Mouse (Mus musculus) neural tube, embryonic 11.5 days (tissue): Measurements from ENCODE around the gene Nrm. TPM values are rescaled to one million over a fixed set of nuclear protein-coding genes. Genes with fewer than 3 reads are reported as not detected.

Source experiments
- ATAC-seq: fragments of 200-750 bp; cut with Nextera tagmentation; 2 replicates; pipeline ENCODE4 v1.8.0; 2017; ENCODE audit warnings: moderate number of reproducible peaks, mild to moderate bottlenecking, moderate TSS enrichment, moderate library complexity; ENCODE audit not compliant: insufficient read depth, low FRiP score, low TSS enrichment
- DNase-seq: peaks from one replicate; pipeline ENCODE4 v3.0.0-alpha.2; 2015; ENCODE audit warnings: low spot score
- H3K27ac ChIP-seq: fragments of 300-500 bp; sonication (generic); 2 replicates; pipeline ENCODE4 v1.5.1; 2014; ENCODE audit warnings: low read depth, mild to moderate bottlenecking, low read length
- H3K27me3 ChIP-seq: fragments of 300-500 bp; sonication (generic); 2 replicates; pipeline ENCODE4 v1.6.1; 2014; ENCODE audit warnings: mild to moderate bottlenecking, low read length, mixed read lengths; ENCODE audit not compliant: control insufficient read depth, insufficient read depth
- H3K36me3 ChIP-seq: fragments of 300-500 bp; sonication (generic); 2 replicates; pipeline ENCODE4 v1.6.1; 2014; ENCODE audit warnings: mild to moderate bottlenecking, low read length, moderate library complexity, mixed read lengths; ENCODE audit not compliant: control insufficient read depth, insufficient read depth
- H3K4me1 ChIP-seq: fragments of 300-500 bp; sonication (generic); 2 replicates; pipeline ENCODE4 v1.6.1; 2014; ENCODE audit warnings: low read length, mixed read lengths; ENCODE audit not compliant: control insufficient read depth, insufficient read depth
- H3K4me2 ChIP-seq: fragments of 300-500 bp; sonication (generic); 2 replicates; pipeline ENCODE4 v1.6.1; 2014; ENCODE audit warnings: low read depth, mild to moderate bottlenecking, moderate library complexity
- H3K4me3 ChIP-seq: fragments of 300-500 bp; sonication (generic); 2 replicates; pipeline ENCODE4 v1.5.1; 2014; ENCODE audit warnings: low read depth, low read length
- H3K9ac ChIP-seq: fragments of 300-500 bp; sonication (generic); 2 replicates; pipeline ENCODE4 v1.6.1; 2014; ENCODE audit warnings: mild to moderate bottlenecking, low read length
- H3K9me3 ChIP-seq: fragments of 300-500 bp; sonication (generic); 2 replicates; pipeline ENCODE4 v1.6.1; 2016; ENCODE audit warnings: low read length; ENCODE audit not compliant: control insufficient read depth
- WGBS: fragments of 180-500 bp; shearing (Covaris S2); extraction: QIAGEN DNeasy Blood & Tissue Kit; methylation state at CpG from one replicate; pipeline ENCODE4 v1.1.7; 2014; 5-methylcytosine and 5-hydroxymethylcytosine counted together
- polyA plus RNA-seq: library from polyadenylated mRNA; unstranded; fragments of >200 nt; fragmentation: Nextera tagmentation; extraction: Ambion mirVana; gene quantifications from 2 replicates; pipeline ENCODE4 v1.2.1, GENCODE M21; 2014

Nrm gene
- polyA plus RNA-seq, 1 experiment from 2014 or later: 50.3 TPM

DNA sequence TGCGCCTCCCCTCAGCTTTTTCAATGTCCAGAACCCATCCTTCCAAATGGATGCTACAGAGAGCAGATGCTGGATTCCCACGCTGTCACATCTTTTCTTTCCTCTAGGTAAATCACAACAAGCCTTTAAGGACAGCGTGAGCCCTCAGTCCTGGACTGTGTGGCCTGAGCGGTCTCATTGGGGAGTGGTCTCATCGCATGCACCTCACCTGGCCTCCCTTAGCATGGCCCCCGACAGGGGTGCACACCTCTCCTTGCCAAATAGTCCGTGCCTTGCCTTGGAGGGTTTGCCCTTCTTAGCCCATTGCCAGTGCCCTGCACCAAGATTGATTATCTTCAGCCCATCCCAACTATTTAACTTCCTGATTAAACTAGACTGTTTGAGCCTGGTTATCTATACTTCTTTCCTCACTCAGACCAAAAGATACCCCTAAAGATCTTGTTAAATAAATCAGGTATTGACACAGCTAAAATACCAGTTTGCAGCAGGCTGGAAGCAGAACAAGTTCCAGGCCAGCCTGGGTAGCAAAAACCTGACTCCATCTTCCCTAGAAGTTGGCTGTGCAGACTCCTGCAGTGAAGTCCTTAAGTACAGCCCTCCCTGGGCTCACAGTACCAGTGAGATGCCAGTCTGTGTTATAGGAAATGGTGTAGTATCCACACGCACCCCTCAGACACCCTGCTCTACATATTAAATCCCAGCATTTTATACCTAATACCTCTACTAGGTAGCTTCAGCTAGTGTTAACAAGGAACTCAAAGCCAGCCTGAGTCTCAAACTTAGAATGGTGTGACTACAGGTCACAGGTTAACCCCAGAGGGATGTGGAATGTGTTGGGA, 28.5 kb upstream of the Nrm start:
- H3K27me3 ChIP-seq: no peaks in the 10 kb centered on the region
- H3K4me2 ChIP-seq: no peak overlapping the region
- no peak overlapping the region for H3K4me3 ChIP-seq
- no peak overlapping the region for H3K27ac ChIP-seq
- DNase-seq: no peak
- WGBS: 72% methylated on average over 8 of the region's 8 CpGs
- peaks cover 26% of the 10 kb centered on the region for H3K36me3 ChIP-seq
- peaks cover 18% of the 10 kb centered on the region for H3K4me1 ChIP-seq
- no peak overlapping the region for H3K9ac ChIP-seq
- ATAC-seq: no peak
- H3K9me3 ChIP-seq: no peaks in the 10 kb centered on the region

- ATAC-seq (no peak), DNase-seq (no peak)
- no peak overlapping the region for H3K4me3 ChIP-seq
- H3K9ac ChIP-seq: no peak overlapping the region
- peaks cover 18% of the 10 kb centered on the region for H3K4me1 ChIP-seq
- no peaks in the 10 kb centered on the region for H3K9me3 ChIP-seq
- peaks cover 26% of the 10 kb centered on the region for H3K36me3 ChIP-seq
- H3K4me2 ChIP-seq: no peak overlapping the region
- no peak overlapping the region for H3K27ac ChIP-seq
- WGBS: 26% methylated on average over 5 of the region's 5 CpGs
- no peaks in the 10 kb centered on the region for H3K27me3 ChIP-seq
Observed at GRCm38 (mm10) chr17:35833239-35833751, 27.8 kb upstream of the Nrm start.

- DNase-seq (no peak), ATAC-seq (no peak)
- Histone ChIP-seq H3K27ac (no peak overlapping the region), H3K36me3 (peaks cover 26% of the 10 kb centered on the region), H3K27me3 (no peaks in the 10 kb centered on the region), H3K4me2 (peak overlapping the region; percentile 17; the same call in 1 of the 2 replicates), H3K4me3 (no peak overlapping the region), H3K9ac (no peak overlapping the region), H3K4me1 (peaks cover 18% of the 10 kb centered on the region), H3K9me3 (no peaks in the 10 kb centered on the region)
- 59% methylated on average over 5 of the region's 5 CpGs for WGBS
Observed at GRCm38 (mm10) chr17:35833894-35834293, 27.2 kb upstream of the Nrm start.

- no peak for ATAC-seq
- Histone ChIP-seq H3K4me1 (peaks cover 17% of the 10 kb centered on the region), H3K27me3 (no peaks in the 10 kb centered on the region), H3K36me3 (peaks cover 26% of the 10 kb centered on the region), H3K4me3 (peak overlapping the region; percentile 76), H3K4me2 (peak overlapping the region; percentile 88), H3K9me3 (no peaks in the 10 kb centered on the region), H3K27ac (no peak overlapping the region), H3K9ac (peak overlapping the region; percentile 95; the same call in 1 of the 2 replicates)
- 82% methylated on average over 26 of the region's 26 CpGs for WGBS
- DNase-seq: no peak
Observed at GRCm38 (mm10) chr17:35834696-35835422, 26.3 kb upstream of the Nrm start.

GRCm38 (mm10) chr17:35835424-35836140, 25.5 kb upstream of the Nrm start:
- Histone ChIP-seq H3K27me3 (no peaks in the 10 kb centered on the region), H3K4me3 (peak overlapping the region; percentile 76), H3K4me1 (peaks cover 14% of the 10 kb centered on the region), H3K9me3 (no peaks in the 10 kb centered on the region), H3K27ac (no peak overlapping the region), H3K36me3 (peaks cover 26% of the 10 kb centered on the region), H3K4me2 (peak overlapping the region; percentile 88), H3K9ac (peak overlapping the region; percentile 95)
- ATAC-seq: no peak
- WGBS: 84% methylated on average over 26 of the region's 26 CpGs
- no peak for DNase-seq

- no peak for ATAC-seq
Observed at GRCm38 (mm10) chr17:35836178-35836965, 24.7 kb upstream of the Nrm start.

DNA sequence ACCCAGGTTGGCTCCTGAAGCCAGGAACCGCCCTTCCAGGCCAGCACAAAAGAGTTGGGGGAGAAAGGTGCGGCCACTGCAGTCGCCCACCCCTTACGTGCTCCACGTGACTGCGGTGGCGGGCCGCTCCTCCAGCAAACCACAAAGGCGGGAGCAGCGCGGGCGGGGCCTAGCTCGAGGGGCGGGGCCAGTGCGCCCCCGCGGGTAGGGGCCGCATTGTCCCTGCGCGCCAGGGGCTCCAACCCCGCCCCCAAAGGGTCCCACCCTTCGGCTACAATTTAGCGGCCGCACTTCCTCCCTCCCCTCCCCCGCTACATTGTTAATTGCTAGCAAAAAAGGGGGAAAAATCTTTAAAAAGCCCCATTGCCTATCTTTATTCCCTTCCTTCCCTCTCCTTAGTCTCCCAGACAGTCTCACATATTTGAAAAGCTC, 24.1 kb upstream of the Nrm start:
- Histone ChIP-seq H3K9me3 (no peaks in the 10 kb centered on the region), H3K4me1 (peaks cover 16% of the 10 kb centered on the region), H3K27me3 (no peaks in the 10 kb centered on the region), H3K9ac (peak overlapping the region; percentile 95), H3K27ac (peak overlapping the region; percentile 93), H3K4me3 (peak overlapping the region; percentile 76), H3K4me2 (peak overlapping the region; percentile 88), H3K36me3 (peaks cover 23% of the 10 kb centered on the region)
- 0% methylated on average over 24 of the region's 25 CpGs for WGBS
- ATAC-seq: peak; percentile 24
- DNase-seq: peak; percentile 95

More at GRCm38 (mm10) chr17:35836178-35836965, 24.7 kb upstream of the Nrm start:
- peak overlapping the region; percentile 76 for H3K4me3 ChIP-seq
- peak; percentile 86 for DNase-seq
- H3K4me2 ChIP-seq: peak overlapping the region; percentile 88
- peaks cover 14% of the 10 kb centered on the region for H3K4me1 ChIP-seq
- peak overlapping the region; percentile 95 for H3K9ac ChIP-seq
- no peaks in the 10 kb centered on the region for H3K9me3 ChIP-seq
- H3K27ac ChIP-seq: peak overlapping the region; percentile 93
- H3K27me3 ChIP-seq: no peaks in the 10 kb centered on the region
- WGBS: 9% methylated on average over 24 of the region's 24 CpGs
- peaks cover 26% of the 10 kb centered on the region for H3K36me3 ChIP-seq

DNA sequence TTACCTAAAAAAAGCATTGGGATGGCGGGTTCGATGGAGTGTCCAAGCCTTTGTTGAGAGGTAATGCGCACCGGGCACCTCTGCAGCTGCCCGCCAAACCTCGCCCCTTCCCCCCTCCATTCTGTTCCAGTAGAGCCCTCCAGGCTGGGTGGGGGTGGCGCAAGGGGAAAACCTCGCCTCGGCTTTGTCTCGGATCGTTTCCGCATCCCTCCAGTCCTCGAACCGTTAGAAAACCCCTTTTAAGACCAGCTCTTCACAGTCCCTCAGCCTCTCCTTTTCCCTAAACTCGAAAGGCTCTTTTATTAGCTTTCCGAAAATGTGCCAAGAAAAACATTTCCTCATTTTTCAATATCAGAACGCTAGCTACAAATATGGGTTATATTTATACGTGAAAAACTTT, 23.6 kb upstream of the Nrm start:
- peak; percentile 77 for DNase-seq
- Histone ChIP-seq H3K27ac (peak overlapping the region; percentile 93), H3K4me2 (peak overlapping the region; percentile 88), H3K4me3 (peak overlapping the region; percentile 76), H3K9me3 (no peaks in the 10 kb centered on the region), H3K9ac (peak overlapping the region; percentile 95), H3K4me1 (peaks cover 18% of the 10 kb centered on the region), H3K27me3 (no peaks in the 10 kb centered on the region), H3K36me3 (peaks cover 23% of the 10 kb centered on the region)
- peak; percentile 15 for ATAC-seq
- WGBS: under 1% methylated on average over 18 of the region's 18 CpGs
